Mouse (Mus musculus) liver, postnatal 0 days (tissue): ENCODE measurements around the gene Foxn3.

Experiments
- CTCF ChIP-seq: sonication (generic); IDR thresholded peaks from 2 replicates; pipeline ENCODE4 v1.5.1; 2016; ENCODE audit warnings: antibody characterized with exemption, low read depth
- EP300 ChIP-seq: IDR thresholded peaks from 2 replicates; pipeline ENCODE4 v1.6.1; 2016; ENCODE audit warnings: antibody characterized with exemption, low read depth, mild to moderate bottlenecking

DNA sequence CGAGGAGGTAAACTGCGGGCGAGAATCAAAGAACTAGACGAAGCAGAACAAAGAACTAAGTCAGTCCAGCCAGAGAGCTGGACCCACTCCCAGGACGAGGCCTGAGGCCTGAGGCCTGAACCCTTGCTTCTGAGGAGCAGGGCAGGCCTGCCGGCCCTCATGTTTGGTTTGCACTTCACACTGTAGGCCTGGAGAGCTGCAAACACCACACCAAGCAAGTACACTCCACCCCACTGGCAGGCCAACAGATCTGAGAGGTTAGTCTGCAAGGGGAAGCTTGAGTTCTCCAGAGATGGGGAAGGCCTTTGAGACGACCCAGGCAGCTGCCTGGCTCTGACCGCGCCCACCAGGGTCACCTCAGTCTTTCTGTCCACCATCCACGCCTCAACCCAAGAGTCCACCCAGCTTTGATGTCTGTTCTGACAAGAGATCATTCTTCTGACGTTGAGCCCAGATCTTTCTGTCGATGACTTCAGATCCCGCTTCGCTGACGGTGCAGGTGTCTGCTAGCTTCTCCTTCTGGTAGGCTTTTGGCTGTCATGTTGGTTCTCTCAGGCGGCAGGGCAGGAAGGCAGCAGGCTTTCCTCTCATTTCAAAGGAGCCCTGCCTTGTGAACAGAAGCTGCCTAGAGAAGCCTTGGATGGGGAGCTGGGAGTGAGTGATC is 231.1 kb downstream of the Foxn3 start:
- TF ChIP-seq EP300 (no peak), CTCF (no peak)
